Mouse (Mus musculus) kidney, adult 9 months (tissue): ENCODE measurements around the gene Zfp697.
"Not testable (repeated sequence)": the region's sequence is repeated elsewhere in the genome, so short reads cannot be mapped to it uniquely, and the experiment has no call there.

Experiments
- DNase-seq: peaks from one replicate; pipeline ENCODE4 v3.0.0; 2022

Gene Zfp697

DNA sequence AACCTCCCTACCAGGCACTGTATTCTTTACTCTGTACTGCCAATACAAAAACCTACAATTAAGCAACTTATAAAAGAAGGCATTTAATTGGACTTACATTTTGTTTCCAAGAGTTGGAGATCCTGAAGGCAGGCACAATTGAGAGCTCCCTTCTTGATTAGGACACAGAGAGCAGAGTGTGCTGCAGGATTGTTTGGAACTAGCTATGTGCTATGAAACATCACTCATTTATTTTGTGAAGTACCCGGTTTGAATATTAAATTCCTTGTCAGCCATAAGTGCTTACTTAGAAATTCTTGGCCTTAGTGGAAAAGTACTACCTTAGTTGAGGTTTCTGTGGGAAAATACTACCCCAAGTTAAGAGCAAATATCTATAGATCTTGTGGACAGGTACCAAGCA is 342.1 kb downstream of the Zfp697 start, which contains the start of gene Hsd3b2:
Gene Hsd3b2 (minus strand): TSS at position 168 of the 400 bp plus-strand sequence.
- peak; percentile 84 for DNase-seq

DNA sequence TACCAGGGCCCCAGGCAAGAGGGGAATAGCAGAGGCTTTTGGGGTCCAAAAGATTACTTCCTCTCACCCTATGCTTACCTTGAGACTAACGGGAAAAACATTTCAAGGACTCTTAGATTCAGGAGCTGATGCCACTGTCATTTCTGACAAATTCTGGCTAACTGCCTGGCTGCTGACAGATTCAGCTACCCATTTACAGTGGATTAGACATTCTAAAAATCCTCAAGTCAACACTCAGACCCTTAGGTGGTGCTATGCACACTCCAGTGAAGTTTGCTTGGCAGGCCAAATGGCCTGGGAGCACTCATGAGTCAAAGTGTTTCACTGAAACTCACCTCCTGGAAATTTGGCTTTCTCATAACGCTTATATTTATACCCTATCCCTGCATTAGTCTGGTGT is 344.0 kb downstream of the Zfp697 start:
- peak; percentile 86 for DNase-seq

DNA sequence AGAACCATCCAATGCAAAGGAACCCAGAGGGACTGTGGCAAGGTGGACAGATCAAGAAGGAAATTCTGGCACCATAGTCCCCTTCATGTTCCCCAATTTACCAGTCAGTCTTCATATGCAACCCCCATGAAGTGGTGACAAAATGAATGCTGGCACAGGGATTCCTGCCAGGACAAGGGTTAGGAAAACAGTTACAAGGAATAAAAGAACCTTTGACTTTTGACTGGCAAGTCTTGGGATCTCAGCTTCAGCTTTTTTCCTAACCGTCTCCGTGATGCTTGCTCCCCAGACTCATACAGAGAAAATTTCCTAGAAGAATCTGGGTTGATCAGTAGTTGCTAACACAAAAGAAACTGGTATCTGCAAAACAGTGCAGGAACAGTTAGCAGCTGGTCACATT is 351.5 kb downstream of the Zfp697 start:
- DNase-seq = peak; percentile 53

DNA sequence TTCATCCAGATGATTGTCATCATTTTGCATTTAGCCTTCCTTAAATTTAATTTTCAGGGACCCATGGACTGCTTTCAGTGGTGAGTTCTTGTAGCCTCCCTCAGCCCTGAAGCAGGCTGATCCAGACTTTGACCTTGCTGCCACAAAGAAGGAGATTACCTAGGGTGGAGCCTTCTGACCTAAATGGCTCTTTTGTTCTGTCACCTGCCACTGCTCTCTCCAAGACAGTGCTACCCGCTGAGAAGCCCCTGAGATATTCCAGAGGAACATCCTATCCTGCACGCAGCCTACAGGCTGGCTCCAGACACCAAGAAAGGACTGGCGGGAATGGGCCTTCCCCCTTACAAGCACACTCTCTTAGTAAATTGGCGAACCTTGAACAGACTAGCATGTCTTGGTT is 352.1 kb downstream of the Zfp697 start:
- no peak for DNase-seq

DNA sequence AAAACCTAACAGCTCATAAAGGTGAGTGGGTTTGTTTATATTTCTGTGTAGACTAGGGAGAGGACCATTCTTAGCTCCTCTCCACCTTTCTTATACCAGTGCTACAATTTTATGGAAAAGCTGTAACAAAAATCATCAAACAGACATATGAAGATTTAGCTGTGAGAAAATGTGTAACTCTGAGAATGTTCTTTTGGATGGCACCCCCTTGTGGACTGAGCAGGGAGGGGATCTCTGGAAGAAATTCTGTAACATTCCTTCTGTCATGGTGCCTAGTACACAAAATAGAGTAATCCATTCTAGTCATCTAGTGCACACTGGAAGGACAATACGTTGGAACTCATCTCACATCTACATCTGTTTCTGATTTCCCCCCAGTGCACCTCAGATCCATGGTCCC is 358.8 kb downstream of the Zfp697 start:
- DNase-seq = not testable (repeated sequence)

DNA sequence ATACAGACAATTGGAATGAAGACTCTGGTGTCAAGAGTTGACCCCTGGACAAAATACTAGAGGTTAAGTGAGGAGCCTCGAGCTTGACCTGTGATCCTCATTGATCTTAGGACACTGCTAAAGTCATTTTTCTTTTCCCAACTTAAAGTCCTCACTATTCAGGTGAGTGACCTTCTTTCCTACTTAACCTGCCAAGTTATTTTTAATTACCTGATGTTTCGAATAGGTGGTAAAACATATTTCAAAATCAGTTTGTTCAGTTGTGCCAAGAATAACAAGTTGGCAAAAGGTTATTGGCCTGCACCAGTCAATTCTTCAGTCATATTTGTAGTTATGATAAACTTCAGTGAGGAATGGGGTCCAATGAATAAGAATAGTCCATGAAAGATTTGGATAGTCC is 369.9 kb downstream of the Zfp697 start:
- no peak for DNase-seq

DNA sequence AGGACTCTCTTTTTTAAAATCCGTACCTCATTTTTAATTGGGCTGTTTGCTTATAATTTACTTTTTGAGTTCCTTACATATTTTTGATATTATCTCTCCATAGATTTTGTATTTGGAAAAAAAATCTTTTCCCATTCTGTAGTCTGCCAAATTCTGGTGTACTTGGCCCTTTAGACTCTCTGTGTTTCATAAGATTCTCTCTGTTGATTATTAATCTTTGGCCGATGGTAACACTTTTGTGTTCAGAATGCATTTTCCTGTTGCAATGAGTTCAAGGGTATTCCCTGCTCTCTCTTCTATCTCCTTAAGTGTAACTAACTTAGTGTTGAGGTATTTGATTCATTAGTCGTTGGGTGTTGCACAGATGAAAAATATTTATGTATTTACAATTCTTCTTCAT is 374.6 kb downstream of the Zfp697 start:
- peak; percentile 76 for DNase-seq

DNA sequence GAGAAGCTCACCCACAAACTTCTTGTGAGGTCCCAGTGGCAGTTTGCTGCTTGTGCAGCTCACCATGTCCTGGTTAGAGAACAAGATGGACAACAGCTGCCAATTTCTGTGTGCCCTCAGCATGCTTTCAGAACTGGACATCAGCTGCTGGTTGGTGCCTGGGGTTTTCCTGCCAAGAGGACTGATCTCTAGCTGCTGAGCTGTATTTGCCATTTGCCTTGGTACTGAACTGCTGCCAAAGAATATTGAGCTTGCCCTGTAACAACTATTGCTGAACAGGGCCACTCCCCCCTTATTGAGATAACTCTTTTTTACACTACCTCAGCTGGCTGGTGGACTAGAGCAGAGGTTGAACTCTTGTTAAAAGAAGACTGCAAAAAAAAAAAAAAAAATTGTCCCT is 381.9 kb downstream of the Zfp697 start:
- peak; percentile 24 for DNase-seq

DNA sequence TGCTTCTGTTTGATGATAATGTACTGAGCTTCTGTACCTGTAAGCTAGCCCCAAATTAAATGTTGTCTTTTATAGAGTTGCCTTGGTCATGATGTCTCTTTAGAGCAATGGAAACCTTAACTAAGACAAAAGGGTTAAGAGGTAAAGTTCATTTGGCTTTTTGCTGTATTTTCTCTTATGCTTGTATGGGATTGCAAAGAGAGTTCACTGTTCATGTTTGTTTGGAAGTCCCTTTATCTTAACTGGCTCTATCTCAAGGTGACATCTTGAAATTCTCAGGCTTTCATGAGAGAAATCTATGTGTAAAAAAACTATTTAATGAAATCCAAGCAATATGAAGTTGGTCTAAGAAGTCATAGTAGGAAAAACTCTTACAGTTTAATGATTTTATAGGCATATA is 398.7 kb downstream of the Zfp697 start:
- no peak for DNase-seq

DNA sequence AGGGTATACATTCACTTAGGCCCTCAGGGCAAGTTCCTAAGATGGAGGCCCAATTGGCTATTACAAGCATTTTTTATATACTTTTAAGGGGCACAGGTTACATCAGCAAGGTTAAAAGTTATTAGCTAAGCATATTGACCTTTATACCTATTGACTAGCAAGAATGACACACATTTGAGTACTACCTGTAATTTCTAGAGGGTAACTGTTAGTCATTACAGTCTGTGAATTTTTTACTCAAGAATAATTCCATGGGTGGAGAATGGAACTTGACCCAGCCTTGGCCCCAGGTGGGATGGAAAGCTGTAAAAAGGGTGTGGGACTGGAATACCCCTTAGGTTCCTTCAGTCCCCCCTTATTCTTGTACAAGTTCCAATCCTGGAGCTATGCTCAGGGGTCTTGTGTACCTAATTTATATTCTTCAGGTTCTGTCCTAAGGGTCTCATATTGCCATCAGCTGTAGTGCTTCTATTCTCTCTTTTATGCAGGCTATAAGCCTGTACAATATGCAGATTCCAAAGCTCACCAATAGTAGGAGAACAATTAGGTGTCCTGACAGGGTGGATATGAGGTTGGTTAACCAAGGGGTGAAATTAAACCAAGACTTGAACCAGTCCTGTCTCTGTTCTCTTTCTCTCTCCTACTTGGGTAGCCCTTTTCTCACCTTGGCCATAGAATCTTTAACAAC is 400.1 kb downstream of the Zfp697 start:
- peak; percentile 66 for DNase-seq

DNA sequence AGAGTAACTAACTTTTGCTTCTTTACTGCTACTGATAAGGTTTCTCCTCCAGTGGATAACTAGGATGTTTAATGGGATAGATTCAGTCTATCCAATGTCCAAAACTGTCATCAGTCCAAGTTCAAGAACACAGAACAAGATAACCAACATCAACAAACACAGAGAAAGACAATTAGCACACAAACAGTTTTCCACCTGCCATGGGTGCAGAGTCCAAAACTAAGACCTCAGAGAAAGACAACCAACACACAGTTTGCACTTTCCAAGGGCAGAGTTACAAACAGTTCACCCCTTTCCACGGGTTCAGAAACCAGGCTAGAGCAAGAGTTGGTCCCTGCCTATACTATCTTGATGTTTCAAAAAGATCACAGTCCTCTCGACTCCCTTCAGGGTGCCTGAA is 404.3 kb downstream of the Zfp697 start:
- no peak for DNase-seq
